8 mouse cellular contexts compared by ENCODE assay signal in genomic region chr5:144794687-144795086, GRCm38 (mm10). TPM values are rescaled to one million over a fixed set of nuclear protein-coding genes. Genes with fewer than 3 reads are reported as not detected.
DNase-seq lines count a peak whose midpoint lies in the region; ATAC-seq and TF ChIP-seq lines count a peak whose summit lies in the region.

No protein-coding gene starts in this region.

- dilution Hi-C loops in CH12.LX (cut with MboI; ENCODE audit: extremely low pct_ligation_motif_present, extremely low pct_unique_long_range_greater_than_20kb, low sequenced_read_pairs), result no loop called here

- H3K4me3 ChIP-seq in CH12.LX (replicated peaks in 1 of 3; ENCODE audit: low read depth in 2 of 3, low read length in 2 of 3, poor library complexity in 1 of 3), result no peak overlapping the region
- no peak overlapping the region for H3K4me3 ChIP-seq in bone marrow, adult 2 months (replicated peaks; ENCODE audit: control insufficient read depth, low read depth, low read length)
- H3K4me3 ChIP-seq in liver, embryonic 11.5 days (ENCODE audit: low read depth, low read length), result no peak overlapping the region
- H3K4me3 ChIP-seq in small intestine, adult 2 months (ENCODE audit: low read depth, low read length), result no peak overlapping the region

- no peaks in the 10 kb centered on the region for H3K9me3 ChIP-seq in CH12.LX (replicated peaks; ENCODE audit: low read length)
- H3K9me3 ChIP-seq in liver, embryonic 11.5 days (ENCODE audit: control insufficient read depth, low read length), result no peaks in the 10 kb centered on the region

- H3K79me2 ChIP-seq in CH12.LX (replicated peaks; ENCODE audit: control insufficient read depth, extremely low read depth, insufficient read depth, poor library complexity, severe bottlenecking), result no peaks in the 10 kb centered on the region

- peak; percentile 51 to 64 for TF ChIP-seq CTCF in CH12.LX (conservative IDR thresholded peaks at IDR 0.05 in 1 of 2, IDR thresholded peaks at IDR 0.05 in 1 of 2; ENCODE audit: low read depth in 2 of 2, low read length in 2 of 2)
- peak; percentile 55 for TF ChIP-seq CTCF in bone marrow, adult 2 months (IDR thresholded peaks at IDR 0.05; ENCODE audit: control insufficient read depth, insufficient read depth, low read length)
- peak; percentile 47; the same call in 1 of the 2 replicates for TF ChIP-seq CTCF in small intestine, adult 2 months (IDR thresholded peaks at IDR 0.05; ENCODE audit: extremely low read depth, insufficient read length, insufficient replicate concordance, low read depth, low read length)

- TF ChIP-seq POLR2A in CH12.LX (IDR thresholded peaks at IDR 0.05; ENCODE audit: low read depth, low read length), result no peak
- TF ChIP-seq POLR2A in bone marrow, adult 2 months (IDR thresholded peaks at IDR 0.05; ENCODE audit: borderline replicate concordance, control insufficient read depth, low read depth, low read length), result no peak
- no peak for TF ChIP-seq POLR2A in small intestine, adult 2 months (IDR thresholded peaks at IDR 0.05; ENCODE audit: low read depth, low read length)

- in situ Hi-C loops in CH12.LX (cut with MboI; ENCODE audit: low pct_ligation_motif_present, low pct_unique_long_range_greater_than_20kb, low sequenced_read_pairs), result no loop called here

- H3K9ac ChIP-seq in CH12.LX (ENCODE audit: insufficient read depth, low read depth), result no peak overlapping the region
- H3K9ac ChIP-seq in liver, embryonic 11.5 days (ENCODE audit: low read depth, low read length), result no peak overlapping the region

- intact Hi-C loops in heart, postnatal 14 days (cut with DNase I), result loop anchor here (5.0 kb wide), 1 partner anchor 193 kb away; no protein-coding TSS in a partner anchor

- WGBS in bone marrow, adult 2 months, result 72% methylated on average over 6 of the region's 6 CpGs
- 73% methylated on average over 6 of the region's 6 CpGs for WGBS in liver, embryonic 11.5 days
- WGBS in small intestine, adult 2 months, result 70% methylated on average over 6 of the region's 6 CpGs

- no peaks in the 10 kb centered on the region for H3K27me3 ChIP-seq in CH12.LX (replicated peaks)
- H3K27me3 ChIP-seq in liver, embryonic 11.5 days (replicated peaks; ENCODE audit: control insufficient read depth, insufficient read depth, low read length), result no peaks in the 10 kb centered on the region
- no peaks in the 10 kb centered on the region for H3K27me3 ChIP-seq in small intestine, adult 2 months (ENCODE audit: control insufficient read depth, insufficient read depth, low read length)

- H3K4me1 ChIP-seq in CH12.LX (ENCODE audit: control insufficient read depth in 1 of 2, insufficient read depth in 2 of 2), result 0 out of 4 replicates have a peak, but pooled peaks cover 0 to 2% of the 10 kb centered on the region in 2 experiments
- H3K4me1 ChIP-seq in bone marrow, adult 2 months (ENCODE audit: control insufficient read depth, insufficient read depth, low read length), result no peaks in the 10 kb centered on the region
- no peaks in the 10 kb centered on the region for H3K4me1 ChIP-seq in liver, embryonic 11.5 days (replicated peaks; ENCODE audit: control insufficient read depth, insufficient read depth, low read length)
- no peaks in the 10 kb centered on the region for H3K4me1 ChIP-seq in small intestine, adult 2 months (ENCODE audit: control insufficient read depth, insufficient read depth, insufficient read length, low read length)

- DNase-seq in heart, postnatal 14 days, result peak; percentile 22 to 39
- DNase-seq in heart, adult 11 months, result no peak
- peak; percentile 45 for DNase-seq in CH12.LX (ENCODE audit: extremely low read depth)
- DNase-seq in forelimb bud, embryonic 11.5 days (ENCODE audit: low read depth, low spot score), result peak; percentile 24
- no peak for DNase-seq in liver, embryonic 11.5 days (ENCODE audit: low spot score)
- DNase-seq in heart, adult 9 months (ENCODE audit: low spot score in 2 of 2), result no peak

- peaks cover 83 to 96% of the 10 kb centered on the region in 2 experiments for H3K36me3 ChIP-seq in CH12.LX (replicated peaks in 1 of 2; ENCODE audit: control insufficient read depth in 1 of 2, insufficient read depth in 1 of 2, low read length in 1 of 2)
- H3K36me3 ChIP-seq in liver, embryonic 11.5 days (ENCODE audit: control insufficient read depth, insufficient read depth, low read length), result peaks cover 87% of the 10 kb centered on the region
- peaks cover 81% of the 10 kb centered on the region for H3K36me3 ChIP-seq in small intestine, adult 2 months (ENCODE audit: control insufficient read depth, insufficient read depth, low read length)

- peak; percentile 56 for ATAC-seq in liver, embryonic 11.5 days (replicated peaks; ENCODE audit: low FRiP score)

- peak; percentile 23 for TF ChIP-seq RAD21 in CH12.LX (IDR thresholded peaks at IDR 0.05; ENCODE audit: low read depth, low read length)

- TF ChIP-seq EP300 in CH12.LX (IDR thresholded peaks at IDR 0.05; ENCODE audit: low read length), result no peak

- H3K27ac ChIP-seq in CH12.LX (ENCODE audit: insufficient read depth, low read depth), result no peak overlapping the region
- H3K27ac ChIP-seq in bone marrow, adult 2 months (ENCODE audit: control insufficient read depth, insufficient read depth, low read depth, low read length, poor library complexity), result no peak overlapping the region
- no peak overlapping the region for H3K27ac ChIP-seq in liver, embryonic 11.5 days (ENCODE audit: low read depth, low read length)
- no peak overlapping the region for H3K27ac ChIP-seq in small intestine, adult 2 months (ENCODE audit: insufficient read depth, low read depth, low read length)

- H3K4me2 ChIP-seq in CH12.LX (ENCODE audit: insufficient read depth, low read depth, poor library complexity, severe bottlenecking), result no peak overlapping the region
- H3K4me2 ChIP-seq in liver, embryonic 11.5 days, result no peak overlapping the region

TF ChIP-seq in CH12.LX, 34 proteins besides CTCF, POLR2A, EP300 and RAD21:
- TF ChIP-seq PAX5 (IDR thresholded peaks at IDR 0.05; ENCODE audit: low read length) (no peak), ZC3H11A (IDR thresholded peaks at IDR 0.05; ENCODE audit: low read depth, low read length) (no peak), JUND (conservative IDR thresholded peaks at IDR 0.05; ENCODE audit: low read depth, low read length) (no peak), SMC3 (IDR thresholded peaks at IDR 0.05; ENCODE audit: low read depth, low read length) (peak; percentile 33), RCOR1 (conservative IDR thresholded peaks at IDR 0.05; ENCODE audit: low read depth, low read length) (no peak)

RNA-seq across cellular contexts. Expression of gene Trrap, which starts 27.2 kb away (rescaled TPM):
- total RNA-seq in heart, postnatal 14 days (2021), result 10 to 100 TPM; 54.8 to 55.3 TPM
- total RNA-seq in CH12.LX (2012; rRNA removed), result 55.0 and 55.4 TPM in 2 replicates
- total RNA-seq in CH12.LX (2014; rRNA removed), result 15.3 and 18.2 TPM in 2 replicates
- 69.7 and 77.0 TPM in 2 replicates for polyA plus RNA-seq in CH12.LX (2012; ENCODE audit: insufficient read length, low read depth)
- polyA plus RNA-seq in bone marrow, adult 2 months (2011; ENCODE audit: insufficient read depth, insufficient read length, low replicate concordance, missing spikeins), result 18.4 and 39.9 TPM in 2 replicates
- 58.6 and 64.2 TPM in 2 replicates for polyA plus RNA-seq in liver, embryonic 11.5 days (2014; fragmentation: Nextera tagmentation; extraction: Ambion mirVana)
- 27.9 and 60.3 TPM in 2 replicates for polyA plus RNA-seq in small intestine, adult 2 months (2012; rRNA removed)

RNA-seq across cellular contexts. Expression of gene Tmem130, which starts 33.1 kb away (rescaled TPM):
- total RNA-seq in heart, postnatal 14 days (2021), result under 1 TPM; 0.10 to 0.17 TPM
- total RNA-seq in CH12.LX (2012; rRNA removed) (not detected in 2 replicates), CH12.LX (2014; rRNA removed) (not detected in 2 replicates)
- 0.20 TPM in 1 of 2 replicates, not detected in the other for polyA plus RNA-seq in CH12.LX (2012; ENCODE audit: insufficient read length, low read depth)
- not detected in 2 replicates for polyA plus RNA-seq in bone marrow, adult 2 months (2011; ENCODE audit: insufficient read depth, insufficient read length, low replicate concordance, missing spikeins)
- polyA plus RNA-seq in liver, embryonic 11.5 days (2014; fragmentation: Nextera tagmentation; extraction: Ambion mirVana), result 0.65 and 0.86 TPM in 2 replicates
- 0.50 and 0.99 TPM in 2 replicates for polyA plus RNA-seq in small intestine, adult 2 months (2012; rRNA removed)

Comparison
In these comparisons a context has a peak if more than half of its experiments do, and no peak if none do; other contexts are left out.
1. DNase-seq: peak in heart, postnatal 14 days (2 of 2), CH12.LX (single experiment) and forelimb bud, embryonic 11.5 days (single experiment); none in heart, adult 11 months (single experiment), liver, embryonic 11.5 days (single experiment) and heart, adult 9 months (0 of 2).
2. Peak in every context shown above with its lines, with median percentiles within 50 percentile points of each other: CTCF ChIP-seq.